Mouse (Mus musculus): ENCODE data around the gene Gm20388. TPM values are rescaled to one million over a fixed set of nuclear protein-coding genes. Genes with fewer than 3 reads are reported as not detected.

Gm20388 gene
- polyA plus RNA-seq, 1 experiment from 2014 or later: not detected

DNA sequence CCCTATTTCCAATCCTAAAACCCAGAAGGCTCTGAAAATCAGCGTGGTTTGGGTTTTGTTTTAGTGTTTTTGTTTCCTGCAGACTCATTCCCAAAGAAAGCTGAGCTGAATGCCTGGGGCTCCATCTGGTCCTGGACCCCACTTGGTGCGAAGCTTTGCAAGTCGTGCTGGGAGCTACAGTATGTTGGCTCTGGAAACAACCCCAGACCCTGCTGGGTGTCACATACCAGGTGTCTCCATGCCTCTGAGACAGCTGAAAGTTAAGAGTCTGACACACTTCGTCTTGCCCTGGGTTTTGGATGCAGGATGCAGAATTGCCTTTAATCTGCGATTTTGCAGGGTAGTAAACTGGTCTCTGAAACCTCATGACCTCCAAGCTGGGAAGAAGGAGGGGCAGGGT is 2913.9 kb downstream of the Gm20388 start:
- Histone ChIP-seq H3K4me1 (ENCODE audit: control insufficient read depth, insufficient read depth, low read length) (peaks cover 4% of the 10 kb centered on the region), H3K9ac (ENCODE audit: low read depth, low read length) (no peak overlapping the region), H3K4me2 (replicated peaks; ENCODE audit: low read depth, low read length) (no peak overlapping the region), H3K4me3 (ENCODE audit: low read length) (no peak overlapping the region), H3K36me3 (ENCODE audit: control insufficient read depth, insufficient read depth, low read length) (no peaks in the 10 kb centered on the region), H3K9me3 (ENCODE audit: control insufficient read depth, low read length) (no peaks in the 10 kb centered on the region), H3K27ac (ENCODE audit: low read depth, low read length) (no peak overlapping the region), H3K27me3 (ENCODE audit: control insufficient read depth, insufficient read depth, low read length) (no peaks in the 10 kb centered on the region)
- WGBS: 35% methylated on average over 5 of the region's 5 CpGs
- ATAC-seq (ENCODE audit: low FRiP score, low TSS enrichment): no peak

DNA sequence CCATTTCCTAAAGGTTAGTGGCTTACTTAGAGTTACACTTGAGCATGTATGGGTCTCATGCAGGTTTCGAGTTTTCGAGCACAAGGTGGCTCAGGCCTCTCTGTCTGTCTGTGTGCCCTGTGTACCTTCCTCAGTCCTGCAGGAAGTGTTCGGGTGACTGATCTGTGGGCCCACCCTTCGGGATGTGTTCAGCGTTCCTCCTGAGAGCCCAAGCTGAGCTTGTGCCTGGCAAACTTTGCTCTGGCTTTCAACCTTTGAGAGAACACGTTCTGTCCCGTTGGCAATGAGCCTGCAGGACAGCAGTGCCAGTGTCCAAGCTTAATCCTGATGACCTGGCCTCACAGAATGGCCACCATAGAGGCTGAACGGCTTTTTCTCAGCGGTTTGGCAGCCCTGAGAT is 2914.3 kb downstream of the Gm20388 start:
- ATAC-seq (ENCODE audit: low FRiP score, low TSS enrichment): no peak
- Histone ChIP-seq H3K9me3 (ENCODE audit: control insufficient read depth, low read length) (no peaks in the 10 kb centered on the region), H3K4me1 (ENCODE audit: control insufficient read depth, insufficient read depth, low read length) (peaks cover 4% of the 10 kb centered on the region), H3K27ac (ENCODE audit: low read depth, low read length) (no peak overlapping the region), H3K27me3 (ENCODE audit: control insufficient read depth, insufficient read depth, low read length) (no peaks in the 10 kb centered on the region), H3K4me2 (replicated peaks; ENCODE audit: low read depth, low read length) (no peak overlapping the region), H3K36me3 (ENCODE audit: control insufficient read depth, insufficient read depth, low read length) (no peaks in the 10 kb centered on the region), H3K9ac (ENCODE audit: low read depth, low read length) (no peak overlapping the region), H3K4me3 (ENCODE audit: low read length) (no peak overlapping the region)
- WGBS: 77% methylated on average over 9 of the region's 9 CpGs

DNA sequence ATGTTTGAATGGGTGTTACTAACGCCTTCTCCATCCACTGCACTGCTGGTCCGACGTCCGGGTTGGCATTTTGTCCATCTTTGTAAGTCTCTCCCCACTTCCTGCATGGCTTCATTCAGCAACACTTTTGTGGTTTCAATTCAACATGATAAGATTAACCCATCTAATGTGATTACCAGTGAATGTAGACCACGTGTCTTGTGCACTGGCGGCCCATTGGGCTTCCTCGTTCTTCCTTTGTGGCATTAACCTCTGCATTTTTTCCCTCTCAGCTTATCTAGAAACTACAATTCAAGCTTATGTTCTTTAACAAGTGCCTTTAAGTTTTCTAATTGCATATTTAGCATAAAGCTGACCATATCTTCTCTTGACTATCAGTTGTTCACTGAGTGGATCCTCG is 2914.8 kb downstream of the Gm20388 start:
- Histone ChIP-seq H3K9ac (ENCODE audit: low read depth, low read length) (no peak overlapping the region), H3K36me3 (ENCODE audit: control insufficient read depth, insufficient read depth, low read length) (no peaks in the 10 kb centered on the region), H3K27me3 (ENCODE audit: control insufficient read depth, insufficient read depth, low read length) (no peaks in the 10 kb centered on the region), H3K4me1 (ENCODE audit: control insufficient read depth, insufficient read depth, low read length) (peaks cover 4% of the 10 kb centered on the region; the same call in 1 of the 2 replicates), H3K27ac (ENCODE audit: low read depth, low read length) (no peak overlapping the region), H3K4me2 (replicated peaks; ENCODE audit: low read depth, low read length) (no peak overlapping the region), H3K9me3 (ENCODE audit: control insufficient read depth, low read length) (no peaks in the 10 kb centered on the region), H3K4me3 (ENCODE audit: low read length) (no peak overlapping the region)
- no peak for ATAC-seq (ENCODE audit: low FRiP score, low TSS enrichment)
- WGBS: 88% methylated on average over 8 of the region's 8 CpGs

GRCm38 (mm10) chr8:122829396-122829795 is 2918.8 kb downstream of the Gm20388 start:
- Histone ChIP-seq H3K9me3 (ENCODE audit: control insufficient read depth, low read length) (no peaks in the 10 kb centered on the region), H3K27ac (ENCODE audit: low read depth, low read length) (no peak overlapping the region), H3K36me3 (ENCODE audit: control insufficient read depth, insufficient read depth, low read length) (no peaks in the 10 kb centered on the region), H3K4me2 (replicated peaks; ENCODE audit: low read depth, low read length) (no peak overlapping the region), H3K4me1 (ENCODE audit: control insufficient read depth, insufficient read depth, low read length) (peaks cover 4% of the 10 kb centered on the region; the same call in 1 of the 2 replicates), H3K4me3 (ENCODE audit: low read length) (no peak overlapping the region), H3K27me3 (ENCODE audit: control insufficient read depth, insufficient read depth, low read length) (no peaks in the 10 kb centered on the region), H3K9ac (ENCODE audit: low read depth, low read length) (no peak overlapping the region)
- no peak for ATAC-seq (ENCODE audit: low FRiP score, low TSS enrichment)
- WGBS: 64% methylated on average over 3 of the region's 3 CpGs

- Histone ChIP-seq H3K4me1 (ENCODE audit: control insufficient read depth, insufficient read depth, low read length) (peaks cover 4% of the 10 kb centered on the region; the same call in 1 of the 2 replicates), H3K27me3 (ENCODE audit: control insufficient read depth, insufficient read depth, low read length) (no peaks in the 10 kb centered on the region), H3K9ac (ENCODE audit: low read depth, low read length) (no peak overlapping the region), H3K9me3 (ENCODE audit: control insufficient read depth, low read length) (no peaks in the 10 kb centered on the region), H3K4me3 (ENCODE audit: low read length) (no peak overlapping the region), H3K4me2 (replicated peaks; ENCODE audit: low read depth, low read length) (no peak overlapping the region), H3K27ac (ENCODE audit: low read depth, low read length) (no peak overlapping the region), H3K36me3 (ENCODE audit: control insufficient read depth, insufficient read depth, low read length) (no peaks in the 10 kb centered on the region)
- peak; percentile 61 for ATAC-seq (ENCODE audit: low FRiP score, low TSS enrichment)
- WGBS: 45% methylated on average over 8 of the region's 8 CpGs
Measured at GRCm38 (mm10) chr8:122830349-122831061, 2919.9 kb downstream of the Gm20388 start.

GRCm38 (mm10) chr8:122834416-122834815 is 2923.8 kb downstream of the Gm20388 start:
- no peak for ATAC-seq (ENCODE audit: low FRiP score, low TSS enrichment)
- H3K4me3 ChIP-seq (ENCODE audit: low read length): no peak overlapping the region
- no peaks in the 10 kb centered on the region for H3K9me3 ChIP-seq (ENCODE audit: control insufficient read depth, low read length)
- no peaks in the 10 kb centered on the region for H3K4me1 ChIP-seq (ENCODE audit: control insufficient read depth, insufficient read depth, low read length)
- H3K27ac ChIP-seq (ENCODE audit: low read depth, low read length): no peak overlapping the region
- no peaks in the 10 kb centered on the region for H3K27me3 ChIP-seq (ENCODE audit: control insufficient read depth, insufficient read depth, low read length)
- H3K4me2 ChIP-seq (replicated peaks; ENCODE audit: low read depth, low read length): no peak overlapping the region
- 88% methylated on average over 8 of the region's 8 CpGs for WGBS
- H3K36me3 ChIP-seq (ENCODE audit: control insufficient read depth, insufficient read depth, low read length): no peaks in the 10 kb centered on the region
- no peak overlapping the region for H3K9ac ChIP-seq (ENCODE audit: low read depth, low read length)

DNA sequence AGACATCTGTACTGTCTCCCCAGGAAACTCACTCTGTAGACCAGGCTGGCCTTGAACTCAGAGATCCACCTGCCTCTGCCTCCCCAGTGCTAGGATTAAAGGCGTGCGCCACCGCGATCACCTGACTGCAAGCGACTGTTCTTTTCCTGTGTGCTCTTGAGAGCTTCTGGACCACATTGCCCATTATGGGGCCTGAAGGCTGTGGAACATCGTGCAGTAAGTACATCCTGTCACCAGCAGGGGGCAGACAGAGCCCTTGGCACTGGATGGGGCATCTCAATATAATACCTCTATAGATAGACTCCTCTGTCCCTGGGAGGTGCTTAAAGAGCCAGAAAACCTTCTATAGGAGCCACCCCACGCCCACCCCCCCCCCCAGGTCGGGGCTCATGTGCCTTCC is 2924.3 kb downstream of the Gm20388 start:
- Histone ChIP-seq H3K27ac (ENCODE audit: low read depth, low read length) (no peak overlapping the region), H3K4me3 (ENCODE audit: low read length) (no peak overlapping the region), H3K4me1 (ENCODE audit: control insufficient read depth, insufficient read depth, low read length) (no peaks in the 10 kb centered on the region), H3K9ac (ENCODE audit: low read depth, low read length) (no peak overlapping the region), H3K9me3 (ENCODE audit: control insufficient read depth, low read length) (no peaks in the 10 kb centered on the region), H3K27me3 (ENCODE audit: control insufficient read depth, insufficient read depth, low read length) (no peaks in the 10 kb centered on the region), H3K36me3 (ENCODE audit: control insufficient read depth, insufficient read depth, low read length) (no peaks in the 10 kb centered on the region), H3K4me2 (replicated peaks; ENCODE audit: low read depth, low read length) (no peak overlapping the region)
- peak; percentile 71; the same call in 1 of the 2 replicates for ATAC-seq (ENCODE audit: low FRiP score, low TSS enrichment)
- WGBS: 41% methylated on average over 8 of the region's 8 CpGs

GRCm38 (mm10) chr8:122836199-122836598 is 2925.6 kb downstream of the Gm20388 start:
- no peak for ATAC-seq (ENCODE audit: low FRiP score, low TSS enrichment)
- WGBS: 75% methylated on average over 12 of the region's 12 CpGs
- H3K27ac ChIP-seq (ENCODE audit: low read depth, low read length): no peak overlapping the region
- no peak overlapping the region for H3K4me2 ChIP-seq (replicated peaks; ENCODE audit: low read depth, low read length)
- H3K36me3 ChIP-seq (ENCODE audit: control insufficient read depth, insufficient read depth, low read length): no peaks in the 10 kb centered on the region
- no peaks in the 10 kb centered on the region for H3K9me3 ChIP-seq (ENCODE audit: control insufficient read depth, low read length)
- no peaks in the 10 kb centered on the region for H3K4me1 ChIP-seq (ENCODE audit: control insufficient read depth, insufficient read depth, low read length)
- no peak overlapping the region for H3K4me3 ChIP-seq (ENCODE audit: low read length)
- H3K9ac ChIP-seq (ENCODE audit: low read depth, low read length): no peak overlapping the region
- no peaks in the 10 kb centered on the region for H3K27me3 ChIP-seq (ENCODE audit: control insufficient read depth, insufficient read depth, low read length)

DNA sequence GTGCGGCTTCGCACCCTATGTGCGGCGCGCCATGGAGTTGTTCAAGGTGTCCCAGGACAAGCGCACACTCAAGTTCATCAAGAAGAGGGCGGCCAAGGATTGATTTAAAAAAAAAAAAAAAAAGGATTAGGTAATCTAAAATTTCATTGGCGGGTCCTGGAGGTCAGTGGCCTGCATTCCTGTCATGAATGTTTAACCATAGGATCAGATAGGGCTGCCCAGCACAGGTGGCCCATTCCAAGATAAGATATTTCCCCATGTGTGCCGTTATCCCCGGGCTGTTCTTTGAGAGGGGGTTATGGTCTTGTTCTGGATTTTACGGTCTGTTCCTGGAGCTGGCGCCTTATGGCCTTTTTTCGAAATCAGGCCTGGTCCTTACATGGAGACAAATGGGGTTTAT is 2926.1 kb downstream of the Gm20388 start:
- Histone ChIP-seq H3K27ac (ENCODE audit: low read depth, low read length) (no peak overlapping the region), H3K4me2 (replicated peaks; ENCODE audit: low read depth, low read length) (no peak overlapping the region; the same call in 1 of the 2 replicates), H3K4me1 (ENCODE audit: control insufficient read depth, insufficient read depth, low read length) (no peaks in the 10 kb centered on the region), H3K4me3 (ENCODE audit: low read length) (no peak overlapping the region), H3K27me3 (ENCODE audit: control insufficient read depth, insufficient read depth, low read length) (no peaks in the 10 kb centered on the region), H3K36me3 (ENCODE audit: control insufficient read depth, insufficient read depth, low read length) (no peaks in the 10 kb centered on the region), H3K9ac (ENCODE audit: low read depth, low read length) (no peak overlapping the region), H3K9me3 (ENCODE audit: control insufficient read depth, low read length) (no peaks in the 10 kb centered on the region)
- 82% methylated on average over 13 of the region's 13 CpGs for WGBS
- ATAC-seq (ENCODE audit: low FRiP score, low TSS enrichment): no peak
